Mouse (Mus musculus) liver, embryonic 13.5 days (tissue): ENCODE measurements at regions not wholly inside any gene's neighbourhood (a gene's known extent, or its start where the extent isn't known, plus 50 kb on each side); places are given as distances from the start of the nearest gene placed in this dataset.

Source experiments
- ATAC-seq: fragments of 200-750 bp; cut with Nextera tagmentation; 2 replicates; pipeline ENCODE4 v1.8.0; 2017; ENCODE audit warnings: low read depth, mild to moderate bottlenecking, moderate number of reproducible peaks, moderate library complexity
- DNase-seq: peaks from one replicate; pipeline ENCODE4 v3.0.0; 2022
- H3K27ac ChIP-seq: fragments of 300-500 bp; sonication (generic); 2 replicates; pipeline ENCODE4 v1.5.1; 2015; ENCODE audit warnings: moderate library complexity, mild to moderate bottlenecking, inconsistent platforms
- H3K27me3 ChIP-seq: fragments of 300-500 bp; sonication (generic); 2 replicates; pipeline ENCODE4 v1.6.1; 2015; ENCODE audit warnings: mild to moderate bottlenecking, inconsistent platforms
- H3K36me3 ChIP-seq: fragments of 300-500 bp; sonication (generic); 2 replicates; pipeline ENCODE4 v1.6.1; 2015; ENCODE audit warnings: mild to moderate bottlenecking, inconsistent platforms
- H3K4me1 ChIP-seq: fragments of 300-500 bp; sonication (generic); replicated peaks from 2 replicates; pipeline ENCODE4 v1.6.1; 2015; ENCODE audit warnings: inconsistent platforms
- H3K4me2 ChIP-seq: fragments of 300-500 bp; sonication (generic); 2 replicates; pipeline ENCODE4 v1.6.1; 2015; ENCODE audit warnings: inconsistent platforms, mild to moderate bottlenecking, moderate library complexity
- H3K4me3 ChIP-seq: fragments of 300-500 bp; sonication (generic); replicated peaks from 2 replicates; pipeline ENCODE4 v1.5.1; 2015; ENCODE audit warnings: mild to moderate bottlenecking, inconsistent platforms
- H3K9ac ChIP-seq: fragments of 300-500 bp; sonication (generic); 2 replicates; pipeline ENCODE4 v1.6.1; 2015; ENCODE audit warnings: mild to moderate bottlenecking, inconsistent platforms
- H3K9me3 ChIP-seq: fragments of 300-500 bp; sonication (generic); replicated peaks from 2 replicates; pipeline ENCODE4 v1.6.1; 2016; ENCODE audit warnings: inconsistent platforms
- WGBS: fragments of 180-500 bp; shearing (Covaris S2); methylation state at CpG from one replicate; pipeline ENCODE4 v1.1.7; 2015; ENCODE audit not compliant: insufficient replicate concordance; 5-methylcytosine and 5-hydroxymethylcytosine counted together

GRCm38 (mm10) chr3:34765151-34765550 is 114.9 kb downstream of the Sox2 start:
- H3K4me3 ChIP-seq = no peak overlapping the region
- no peaks in the 10 kb centered on the region for H3K9me3 ChIP-seq
- ATAC-seq (no peak), DNase-seq (no peak)
- 57% methylated on average over 6 of the region's 6 CpGs for WGBS
- H3K27ac ChIP-seq = no peak overlapping the region
- H3K36me3 ChIP-seq = no peaks in the 10 kb centered on the region
- H3K4me1 ChIP-seq = no peaks in the 10 kb centered on the region
- no peak overlapping the region for H3K4me2 ChIP-seq
- no peak overlapping the region for H3K9ac ChIP-seq
- no peaks in the 10 kb centered on the region for H3K27me3 ChIP-seq

GRCm38 (mm10) chr3:34769818-34770217 is 119.6 kb downstream of the Sox2 start:
- DNase-seq = no peak
- Histone ChIP-seq H3K36me3 (no peaks in the 10 kb centered on the region), H3K4me3 (no peak overlapping the region), H3K4me1 (no peaks in the 10 kb centered on the region), H3K9me3 (no peaks in the 10 kb centered on the region), H3K4me2 (no peak overlapping the region), H3K27ac (no peak overlapping the region), H3K9ac (no peak overlapping the region), H3K27me3 (no peaks in the 10 kb centered on the region)
- ATAC-seq = no peak
- WGBS = 21% methylated on average over 2 of the region's 3 CpGs

- Histone ChIP-seq H3K36me3 (no peaks in the 10 kb centered on the region), H3K4me3 (no peak overlapping the region), H3K4me2 (no peak overlapping the region), H3K4me1 (no peaks in the 10 kb centered on the region), H3K9me3 (no peaks in the 10 kb centered on the region), H3K27me3 (no peaks in the 10 kb centered on the region), H3K27ac (no peak overlapping the region), H3K9ac (no peak overlapping the region)
- no peak for DNase-seq
- 57% methylated on average over 6 of the region's 6 CpGs for WGBS
- ATAC-seq = no peak
Observed at GRCm38 (mm10) chr3:34770271-34770670, 120.1 kb downstream of the Sox2 start.

GRCm38 (mm10) chr3:34772035-34772434 is 121.8 kb downstream of the Sox2 start:
- 56% methylated on average over 3 of the region's 3 CpGs for WGBS
- Histone ChIP-seq H3K36me3 (no peaks in the 10 kb centered on the region), H3K4me3 (no peak overlapping the region), H3K4me2 (no peak overlapping the region), H3K9me3 (no peaks in the 10 kb centered on the region), H3K9ac (no peak overlapping the region), H3K27me3 (no peaks in the 10 kb centered on the region), H3K27ac (no peak overlapping the region), H3K4me1 (no peaks in the 10 kb centered on the region)
- no peak for DNase-seq
- no peak for ATAC-seq

- ATAC-seq (no peak), DNase-seq (no peak)
- no peak overlapping the region for H3K27ac ChIP-seq
- no peak overlapping the region for H3K4me3 ChIP-seq
- no peaks in the 10 kb centered on the region for H3K36me3 ChIP-seq
- H3K27me3 ChIP-seq = no peaks in the 10 kb centered on the region
- H3K4me2 ChIP-seq = no peak overlapping the region
- WGBS = 30% methylated on average over 23 of the region's 23 CpGs
- H3K9ac ChIP-seq = no peak overlapping the region
- no peaks in the 10 kb centered on the region for H3K9me3 ChIP-seq
- H3K4me1 ChIP-seq = no peaks in the 10 kb centered on the region
Observed at GRCm38 (mm10) chr3:34773678-34774425, 123.6 kb downstream of the Sox2 start.

- Histone ChIP-seq H3K9me3 (no peaks in the 10 kb centered on the region), H3K27me3 (no peaks in the 10 kb centered on the region), H3K9ac (no peak overlapping the region), H3K4me3 (no peak overlapping the region), H3K4me2 (no peak overlapping the region), H3K27ac (no peak overlapping the region), H3K4me1 (no peaks in the 10 kb centered on the region), H3K36me3 (no peaks in the 10 kb centered on the region)
- no peak for ATAC-seq
- WGBS = 64% methylated on average over 6 of the region's 6 CpGs
- no peak for DNase-seq
Observed at GRCm38 (mm10) chr3:34781770-34782169, 131.6 kb downstream of the Sox2 start.

- DNase-seq = no peak
- H3K27me3 ChIP-seq = no peaks in the 10 kb centered on the region
- H3K4me2 ChIP-seq = no peak overlapping the region
- no peak overlapping the region for H3K9ac ChIP-seq
- H3K36me3 ChIP-seq = no peaks in the 10 kb centered on the region
- H3K4me1 ChIP-seq = no peaks in the 10 kb centered on the region
- no peak overlapping the region for H3K4me3 ChIP-seq
- WGBS = 57% methylated on average over 1 of the region's 1 CpGs
- H3K9me3 ChIP-seq = no peaks in the 10 kb centered on the region
- no peak overlapping the region for H3K27ac ChIP-seq
- no peak for ATAC-seq
Observed at GRCm38 (mm10) chr3:34783398-34783797, 133.2 kb downstream of the Sox2 start.

GRCm38 (mm10) chr3:34787211-34787610 is 137.0 kb downstream of the Sox2 start:
- Histone ChIP-seq H3K27me3 (no peaks in the 10 kb centered on the region), H3K27ac (no peak overlapping the region), H3K4me1 (no peaks in the 10 kb centered on the region), H3K36me3 (no peaks in the 10 kb centered on the region), H3K9ac (no peak overlapping the region), H3K9me3 (no peaks in the 10 kb centered on the region), H3K4me3 (no peak overlapping the region), H3K4me2 (no peak overlapping the region)
- ATAC-seq (no peak), DNase-seq (no peak)
- WGBS = 73% methylated on average over 3 of the region's 3 CpGs

GRCm38 (mm10) chr3:34795103-34795983 is 145.1 kb downstream of the Sox2 start:
- no peaks in the 10 kb centered on the region for H3K4me1 ChIP-seq
- H3K27me3 ChIP-seq = 0 out of 2 replicates have a peak, but pooled peaks cover 4% of the 10 kb centered on the region
- ATAC-seq = no peak
- no peaks in the 10 kb centered on the region for H3K36me3 ChIP-seq
- H3K4me2 ChIP-seq = peak overlapping the region; percentile 29; the same call in 1 of the 2 replicates
- DNase-seq = no peak
- 23% methylated on average over 23 of the region's 23 CpGs for WGBS
- H3K9ac ChIP-seq = no peak overlapping the region
- H3K9me3 ChIP-seq = no peaks in the 10 kb centered on the region
- no peak overlapping the region for H3K4me3 ChIP-seq
- no peak overlapping the region for H3K27ac ChIP-seq

- no peak overlapping the region for H3K27ac ChIP-seq
Observed at GRCm38 (mm10) chr3:34795984-34796266, 145.7 kb downstream of the Sox2 start.

GRCm38 (mm10) chr3:34808833-34809232 is 158.6 kb downstream of the Sox2 start:
- Histone ChIP-seq H3K36me3 (no peaks in the 10 kb centered on the region), H3K27ac (no peak overlapping the region), H3K9me3 (no peaks in the 10 kb centered on the region), H3K9ac (no peak overlapping the region), H3K4me2 (no peak overlapping the region), H3K4me1 (no peaks in the 10 kb centered on the region), H3K4me3 (no peak overlapping the region), H3K27me3 (0 out of 2 replicates have a peak, but pooled peaks cover 6% of the 10 kb centered on the region)
- ATAC-seq (no peak), DNase-seq (no peak)
- WGBS = 9% methylated on average over 6 of the region's 6 CpGs

More at GRCm38 (mm10) chr3:34795984-34796266, 145.7 kb downstream of the Sox2 start:
- Histone ChIP-seq H3K9ac (no peak overlapping the region), H3K4me3 (no peak overlapping the region), H3K9me3 (no peaks in the 10 kb centered on the region), H3K4me1 (no peaks in the 10 kb centered on the region), H3K36me3 (no peaks in the 10 kb centered on the region), H3K27me3 (0 out of 2 replicates have a peak, but pooled peaks cover 4% of the 10 kb centered on the region), H3K4me2 (peak overlapping the region; percentile 29; the same call in 1 of the 2 replicates)
- no peak for ATAC-seq
- 12% methylated on average over 5 of the region's 5 CpGs for WGBS
- no peak for DNase-seq
